Mouse (Mus musculus) heart, adult 9 months (tissue): Measurements from ENCODE around the gene Cyp2s1.

Experiments
- DNase-seq, 2 experiments: peaks; one replicate each; pipeline ENCODE4 v3.0.0; 2022; ENCODE audit warnings: low spot score in 2 of 2

Gene Cyp2s1

DNA sequence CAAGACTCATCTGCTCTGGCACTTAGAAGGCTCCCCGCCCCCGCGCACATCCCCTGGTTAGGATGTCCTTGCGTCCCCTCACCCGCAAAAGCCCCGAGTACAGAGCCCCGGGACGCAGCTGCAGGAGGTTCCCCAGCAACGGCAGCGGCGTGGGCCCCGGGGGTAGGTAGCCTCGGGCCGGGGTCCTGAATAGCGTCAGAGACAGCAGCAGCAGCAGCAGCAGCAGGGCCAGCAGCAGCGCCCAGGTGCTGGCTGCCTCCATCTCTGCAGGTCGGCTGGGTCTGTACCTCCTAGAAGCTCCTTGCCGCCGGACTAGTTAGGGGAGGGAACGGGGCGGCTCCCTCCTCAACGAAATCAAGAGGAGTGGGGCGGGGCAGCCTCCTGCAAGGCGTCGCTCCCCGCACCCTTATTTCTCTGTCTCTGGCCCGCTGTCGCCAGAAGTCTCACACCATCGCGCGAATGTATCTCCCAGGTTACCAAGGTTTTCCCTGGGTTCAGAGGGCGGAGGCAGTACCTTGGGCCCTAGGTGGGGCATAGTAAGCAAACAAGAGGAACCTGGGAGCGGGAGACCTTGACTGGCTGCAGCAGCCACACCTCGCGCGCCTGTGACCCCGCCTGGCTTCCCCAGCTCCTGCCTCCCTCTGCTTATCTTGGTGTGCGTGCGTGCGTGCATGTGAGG is at the start of gene Cyp2s1:
Gene Cyp2s1, minus strand, starts transcription at position 673 of the 679 bp plus-strand sequence.
- DNase-seq: no peak

DNA sequence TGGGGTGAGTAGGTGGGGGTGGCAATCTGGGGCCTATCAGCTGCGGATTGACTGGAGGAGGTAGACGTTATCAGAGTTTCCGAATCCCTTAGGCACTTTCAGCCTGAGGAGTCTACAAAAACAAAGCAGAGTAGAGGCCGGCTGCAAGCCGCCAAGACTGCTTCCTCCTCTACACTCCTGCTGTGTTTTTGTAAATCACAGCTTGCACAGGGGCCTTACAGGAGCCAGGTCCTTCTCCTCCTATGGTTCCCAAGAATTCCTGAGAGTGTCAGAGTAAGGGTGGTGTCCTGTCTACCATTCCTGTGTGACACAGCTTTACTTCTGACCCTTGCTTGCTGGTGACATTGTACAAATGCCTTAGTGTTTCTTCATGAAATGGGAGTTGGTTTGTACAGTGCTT is 48.1 kb upstream of the Cyp2s1 start:
- no peak for DNase-seq

DNA sequence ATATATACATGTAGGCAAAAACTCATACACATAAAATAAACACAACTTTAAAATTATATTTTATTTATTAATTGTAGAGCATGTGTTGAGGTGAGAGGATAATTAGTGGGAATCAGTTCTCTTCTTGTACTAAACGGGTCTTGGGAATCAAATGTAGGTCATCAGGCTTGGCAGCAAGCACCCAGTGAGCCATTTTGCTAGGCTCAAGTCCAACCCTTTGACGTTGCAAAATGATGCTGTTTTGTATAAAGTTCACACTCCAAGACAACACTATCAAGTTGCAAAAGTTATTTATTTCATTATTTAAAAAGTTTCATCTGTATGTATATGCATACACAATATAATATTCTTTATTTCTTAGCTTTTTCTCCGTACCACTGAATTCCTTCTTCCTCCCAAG is 47.0 kb upstream of the Cyp2s1 start:
- DNase-seq: no peak

DNA sequence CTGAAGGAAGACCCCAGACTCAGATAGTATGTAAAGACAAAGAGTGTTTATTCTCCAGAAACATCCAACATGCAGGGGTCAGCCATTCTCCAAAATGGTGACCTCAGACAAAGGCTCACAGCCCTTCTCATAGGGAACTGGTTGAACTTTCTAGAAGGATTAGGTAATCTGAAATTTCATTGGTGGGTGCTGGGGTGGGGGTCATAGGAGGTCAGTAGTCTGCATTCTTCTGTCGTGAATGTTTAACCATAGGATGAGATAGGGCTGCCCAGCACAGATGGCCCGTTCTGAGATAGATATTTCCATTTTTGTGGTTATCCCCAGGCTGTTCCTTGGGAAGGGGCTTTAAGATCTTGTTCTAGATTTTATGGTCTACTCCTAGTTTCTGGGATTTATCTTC is 45.7 kb upstream of the Cyp2s1 start:
- no peak for DNase-seq

DNA sequence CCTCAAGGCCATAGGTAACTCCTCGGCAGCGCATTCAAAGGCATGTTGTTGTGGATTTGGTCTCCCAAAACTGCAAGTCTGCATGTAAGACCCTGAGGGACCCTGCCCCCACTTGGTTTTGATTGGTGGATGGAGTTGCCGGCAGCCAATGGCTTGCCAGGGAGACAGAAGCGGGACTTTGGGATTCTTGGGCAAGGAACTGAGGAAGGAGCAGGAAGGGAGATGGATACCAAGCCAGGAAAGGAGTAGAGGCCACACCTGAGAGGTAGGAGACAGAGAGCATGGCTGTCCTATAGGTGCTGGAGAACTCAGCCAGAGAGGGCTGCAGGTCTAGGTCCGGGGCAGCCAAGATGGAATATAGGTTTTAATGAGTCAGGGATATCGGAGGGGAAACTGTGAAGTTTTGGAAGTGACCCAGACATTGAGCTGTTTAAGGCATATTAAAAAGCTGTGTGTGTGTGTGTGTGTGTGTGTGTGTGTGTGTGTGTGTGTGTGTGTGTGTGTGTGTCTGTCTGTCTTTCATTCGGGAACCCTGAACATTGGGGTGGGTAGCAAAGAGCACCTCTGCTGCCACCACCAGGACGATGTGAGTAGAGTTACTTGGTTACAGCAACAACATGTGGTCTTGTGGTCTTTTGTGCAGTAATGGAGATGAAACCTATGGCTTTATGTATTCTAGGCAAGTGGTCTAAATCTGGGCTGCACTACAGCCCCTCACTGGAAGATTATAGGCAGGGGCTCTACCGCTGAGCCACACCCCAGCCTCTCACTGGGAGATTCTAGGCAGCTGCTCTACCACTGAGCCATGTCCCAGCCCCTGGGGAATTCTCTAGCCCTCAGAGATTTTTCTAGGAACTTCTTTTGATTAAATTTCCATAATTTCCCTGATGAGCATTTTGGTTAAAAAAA is 43.5 kb upstream of the Cyp2s1 start:
- no peak for DNase-seq

DNA sequence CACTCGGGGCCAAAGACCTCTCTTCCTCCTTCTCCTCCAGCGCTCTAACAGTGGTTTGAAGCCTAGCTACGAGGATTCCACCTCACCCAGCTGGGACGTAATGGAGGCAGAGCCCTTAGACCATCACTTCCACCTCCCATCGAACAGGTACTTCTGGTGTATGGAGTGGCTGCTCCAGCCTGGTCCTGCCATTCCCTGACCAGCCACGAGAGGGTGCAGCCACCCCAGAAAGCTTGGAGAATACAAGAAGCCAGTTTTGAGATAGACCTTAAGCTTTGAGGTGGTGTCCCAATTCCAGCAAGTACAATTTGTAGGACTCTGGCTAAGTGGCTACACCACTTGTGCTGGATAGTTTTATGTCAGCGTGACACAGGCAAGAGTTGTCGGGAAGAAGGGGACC is 38.4 kb upstream of the Cyp2s1 start:
- DNase-seq: peak in 1 of 2 experiments; percentile 52

DNA sequence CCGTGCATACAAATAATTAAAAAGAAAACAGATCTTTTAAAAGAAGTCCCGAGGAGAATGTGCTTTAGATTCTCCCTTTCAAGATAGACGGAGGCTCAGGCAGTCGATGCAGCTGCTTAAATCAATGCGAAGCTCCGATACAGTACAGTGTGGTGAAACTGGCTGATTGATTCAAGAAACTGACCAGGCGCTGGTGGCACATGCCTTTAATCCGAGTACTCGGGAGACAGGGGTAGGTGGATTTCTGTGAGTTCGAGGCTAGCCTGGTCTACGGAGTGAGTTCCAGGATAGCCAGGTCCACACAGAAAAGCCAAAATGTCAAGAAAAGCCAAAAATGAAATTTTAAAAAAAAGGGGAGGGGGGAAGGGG is 31.7 kb upstream of the Cyp2s1 start:
- DNase-seq: no peak

DNA sequence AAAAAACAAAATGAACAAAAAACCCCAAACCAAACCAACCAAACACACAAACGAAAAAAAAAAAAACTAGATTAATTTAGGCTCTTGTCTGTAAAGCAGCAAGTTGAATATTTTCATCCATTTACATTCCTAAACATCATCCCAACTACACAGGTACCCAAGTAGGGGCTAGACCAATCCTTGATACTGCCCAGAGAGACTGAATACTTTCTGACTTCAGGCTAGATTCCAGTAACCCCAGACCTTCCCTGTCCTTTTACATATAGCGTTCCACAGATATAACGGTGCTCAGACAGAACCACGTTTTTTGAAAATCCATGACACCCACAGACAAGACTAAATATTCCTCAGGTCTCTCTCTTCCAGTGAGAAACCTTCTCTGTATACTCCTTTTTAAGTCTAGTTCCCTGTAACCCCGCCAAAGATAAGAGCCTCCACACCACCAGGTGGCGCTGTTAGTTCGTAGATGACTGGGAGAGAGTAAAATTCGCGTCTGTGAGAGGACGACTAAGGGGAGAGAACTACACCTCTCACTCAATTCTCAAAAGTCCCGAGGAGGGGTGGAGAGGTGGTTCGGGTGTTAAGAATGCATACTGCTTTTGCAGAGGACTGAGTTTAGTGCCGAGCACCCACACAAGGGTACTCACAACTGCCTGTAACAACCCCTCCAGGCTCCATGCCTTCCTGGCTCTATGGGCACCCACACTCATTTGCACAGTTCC is 31.2 kb upstream of the Cyp2s1 start:
- peak; percentile 69 to 86 for DNase-seq

DNA sequence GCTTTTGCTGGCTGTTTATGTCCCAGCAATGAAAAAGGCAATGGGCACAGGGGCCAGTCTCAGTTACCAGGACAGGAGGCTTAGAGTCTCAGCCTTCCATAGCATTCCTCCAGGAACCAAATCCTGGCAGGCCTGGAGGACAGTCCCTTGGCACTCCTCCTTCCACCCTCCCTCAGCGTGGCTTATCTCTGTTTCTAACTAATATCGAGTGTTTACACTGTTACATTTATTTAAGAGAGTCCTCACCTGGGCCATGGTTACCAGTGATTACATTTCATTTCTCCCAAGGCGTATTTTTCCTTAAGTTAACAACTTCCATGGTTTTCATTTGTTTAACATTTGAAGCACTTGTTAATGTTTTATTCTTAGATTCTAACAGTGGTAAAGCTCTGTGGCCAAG is 28.2 kb upstream of the Cyp2s1 start:
- DNase-seq: no peak

DNA sequence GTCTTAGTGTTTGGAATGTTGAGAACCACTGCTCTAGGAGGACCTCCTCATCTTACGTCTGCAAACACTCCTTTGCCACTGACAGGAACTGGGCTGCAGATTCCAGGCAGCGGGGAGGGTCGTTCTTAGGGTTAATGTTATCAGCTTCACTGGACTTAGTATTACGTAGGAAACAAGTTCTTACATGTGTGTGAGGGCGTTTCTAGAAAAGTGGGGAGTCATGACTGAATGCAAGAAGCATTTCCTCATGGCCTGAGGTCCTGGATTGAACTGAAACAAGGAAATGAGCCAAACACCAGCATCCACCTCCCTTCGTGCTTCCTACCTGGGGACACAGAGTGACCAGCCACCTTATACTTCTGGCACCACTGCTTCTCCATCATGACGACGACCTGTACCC is 27.7 kb upstream of the Cyp2s1 start:
- no peak for DNase-seq

DNA sequence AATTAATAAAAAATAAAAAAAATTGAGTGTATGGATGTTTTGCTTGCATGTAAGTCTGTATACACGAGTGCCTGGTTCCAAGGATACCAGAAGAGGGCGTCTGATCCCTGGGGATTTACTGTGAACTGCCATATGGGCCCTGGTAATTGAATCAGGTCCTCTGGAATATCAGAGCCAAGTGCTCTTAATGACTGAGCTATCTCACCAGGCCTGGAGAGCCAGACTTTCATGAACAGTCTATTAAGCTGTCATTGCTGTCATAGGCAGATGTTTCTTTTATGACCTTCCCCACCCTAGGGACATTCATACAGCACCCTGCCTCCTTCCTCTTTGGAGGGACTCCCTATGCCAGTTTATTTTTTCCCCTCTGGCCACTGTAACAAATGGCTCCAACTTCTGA is 26.8 kb upstream of the Cyp2s1 start:
- no peak for DNase-seq

DNA sequence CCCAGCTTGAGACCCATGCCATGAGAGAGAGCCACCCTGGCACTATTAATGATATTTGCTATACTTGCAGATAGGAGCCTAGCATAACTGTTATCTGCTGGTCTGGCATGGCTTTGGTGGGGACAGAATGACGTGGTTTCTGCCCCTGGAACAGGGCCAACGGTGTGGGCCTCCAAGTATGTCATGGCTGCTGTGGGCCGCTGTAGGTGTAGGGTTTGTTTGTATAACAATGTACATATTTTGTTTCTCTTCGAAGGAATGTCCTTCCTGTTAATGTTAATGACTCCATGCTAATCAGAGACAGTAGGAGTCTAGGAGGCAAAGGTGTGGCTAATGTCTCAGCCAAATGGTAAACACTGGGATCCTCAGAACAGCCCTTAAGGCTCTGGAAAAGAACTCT is 24.2 kb upstream of the Cyp2s1 start:
- no peak for DNase-seq

DNA sequence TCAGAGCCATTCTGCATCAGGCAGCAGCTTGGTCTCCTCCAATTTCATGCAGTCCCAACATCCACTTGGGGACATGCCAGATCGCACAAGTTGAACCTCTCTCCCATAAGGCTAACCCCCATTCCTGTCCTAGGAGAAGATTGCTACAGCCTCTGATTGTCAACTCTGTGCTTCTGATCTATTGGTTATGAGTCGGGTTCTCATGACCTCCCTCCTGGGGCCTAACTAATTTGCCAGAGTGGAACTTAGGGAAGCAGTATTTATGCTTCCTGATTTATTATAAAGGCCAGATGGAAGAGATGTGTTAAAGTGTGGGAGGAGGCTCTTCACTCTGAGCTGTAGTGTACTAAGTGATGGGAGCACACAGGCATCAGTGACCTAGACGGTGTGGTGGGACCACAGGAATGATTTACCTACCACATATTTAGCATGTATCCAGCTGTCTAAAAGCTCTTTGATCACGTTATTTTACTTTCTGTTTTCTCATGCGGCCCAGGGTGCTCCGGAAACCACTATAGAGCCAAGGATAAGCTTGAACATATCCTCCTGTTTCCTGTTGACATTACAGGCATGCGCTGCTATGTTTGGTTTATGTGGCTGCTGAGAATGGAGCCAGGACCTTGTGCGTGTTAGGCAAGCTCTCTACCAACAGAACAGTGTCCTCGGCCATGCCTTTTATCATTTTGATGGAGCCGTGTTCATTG is 18.6 kb upstream of the Cyp2s1 start:
- DNase-seq: no peak

DNA sequence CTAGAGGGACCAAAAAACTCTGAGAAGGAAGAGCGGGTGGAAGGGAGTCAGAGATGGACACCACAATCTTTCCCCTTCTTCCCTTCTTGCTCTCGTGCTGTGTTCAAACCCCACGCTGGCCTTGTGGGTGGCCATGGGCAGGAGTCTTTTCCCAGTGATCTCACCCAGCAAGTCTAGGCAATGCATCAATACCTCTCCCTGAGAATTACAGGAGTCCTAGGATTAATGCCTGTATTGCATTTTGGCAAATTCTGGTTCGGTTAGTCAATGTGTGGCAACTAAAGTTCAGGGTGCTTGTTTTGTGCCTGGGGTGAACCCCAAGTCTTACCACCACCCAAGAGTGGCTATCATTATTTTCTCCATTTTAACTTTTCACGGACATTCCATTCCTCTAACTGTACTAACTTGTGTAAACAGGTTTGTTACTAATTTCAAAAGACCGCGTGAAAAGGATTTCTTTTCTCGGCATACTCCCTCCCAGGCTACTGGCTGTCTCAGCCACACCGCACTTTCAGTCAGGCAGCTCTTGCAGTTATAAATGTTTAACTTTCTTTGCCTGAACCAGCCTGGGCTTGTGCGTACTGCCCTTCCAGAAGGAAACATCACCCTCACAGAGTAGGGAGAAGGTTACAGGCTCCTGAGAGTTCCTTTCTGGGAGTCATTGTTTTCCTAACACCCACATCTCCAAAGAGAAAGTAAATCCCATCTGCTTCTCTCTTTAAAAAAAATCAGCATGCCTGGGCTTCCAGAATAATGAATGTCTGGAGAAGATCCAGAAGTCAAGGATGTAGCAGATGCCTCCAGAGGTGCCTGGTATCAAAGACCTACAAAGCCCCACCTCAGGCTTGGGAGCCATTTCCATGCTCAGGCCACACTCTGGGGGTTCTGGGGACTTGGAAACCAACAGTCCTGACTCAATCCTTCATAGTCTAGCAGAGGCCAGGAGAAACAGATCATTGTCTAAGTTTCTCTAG is 15.1 kb upstream of the Cyp2s1 start:
- peak in 1 of 2 experiments; percentile 45 for DNase-seq

DNA sequence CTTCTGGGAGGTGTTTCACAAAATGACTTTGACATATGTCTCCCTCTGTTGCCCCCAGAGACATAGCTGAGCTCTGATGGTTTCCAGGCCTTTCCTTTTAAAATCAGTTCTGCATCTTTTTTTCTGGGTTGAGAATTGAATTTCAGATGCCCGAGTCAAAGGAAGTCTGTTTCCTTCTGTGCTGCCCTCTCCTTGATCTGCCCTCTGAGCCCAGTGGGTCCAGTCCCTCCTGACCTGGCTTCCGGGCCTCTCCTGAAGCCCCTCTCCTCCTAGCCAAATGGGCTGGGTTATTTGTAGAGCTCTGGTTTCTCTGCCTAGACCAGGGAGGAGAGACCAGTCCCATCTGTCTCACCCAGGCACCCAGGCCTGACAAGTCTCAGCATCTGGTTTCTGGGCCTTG is 13.5 kb upstream of the Cyp2s1 start:
- DNase-seq: no peak

DNA sequence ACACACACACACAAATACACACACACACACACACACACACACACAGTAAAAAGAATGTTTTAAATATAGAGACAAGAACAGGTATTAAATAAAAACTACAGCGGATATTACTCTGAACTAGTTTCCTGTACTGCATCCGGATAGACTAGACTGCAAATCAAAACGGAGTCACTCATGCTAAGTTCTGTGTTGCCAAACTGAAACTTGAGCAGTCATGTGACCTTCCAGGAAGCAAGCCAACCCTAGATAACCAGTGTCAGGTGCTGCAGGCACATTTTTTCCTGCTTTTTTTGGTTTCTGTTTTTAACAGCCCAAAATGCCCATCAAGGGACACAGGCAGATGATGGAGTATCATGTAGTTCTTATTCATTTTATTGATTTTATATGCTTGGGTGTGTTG is 10.5 kb upstream of the Cyp2s1 start:
- peak; percentile 76 to 86 for DNase-seq

DNA sequence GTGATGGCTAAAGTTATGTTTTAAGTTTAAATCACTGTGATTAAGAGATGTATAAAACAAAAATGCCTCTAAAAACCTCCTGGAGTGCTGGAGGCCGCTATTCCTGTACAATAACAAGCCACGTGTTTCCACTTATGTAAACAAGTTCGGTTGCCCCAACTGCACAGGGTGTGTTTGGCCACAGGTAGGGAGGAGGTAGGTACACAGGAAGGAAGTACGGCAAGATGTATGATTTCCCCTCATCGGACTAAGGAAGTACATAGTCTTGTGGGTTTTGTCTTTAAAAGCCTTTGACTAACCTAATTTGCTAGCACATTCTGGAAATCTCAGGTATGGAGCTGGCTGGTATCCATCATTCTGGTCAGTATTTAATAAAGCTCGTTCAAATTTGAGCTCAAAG is 9.3 kb upstream of the Cyp2s1 start:
- DNase-seq: no peak

DNA sequence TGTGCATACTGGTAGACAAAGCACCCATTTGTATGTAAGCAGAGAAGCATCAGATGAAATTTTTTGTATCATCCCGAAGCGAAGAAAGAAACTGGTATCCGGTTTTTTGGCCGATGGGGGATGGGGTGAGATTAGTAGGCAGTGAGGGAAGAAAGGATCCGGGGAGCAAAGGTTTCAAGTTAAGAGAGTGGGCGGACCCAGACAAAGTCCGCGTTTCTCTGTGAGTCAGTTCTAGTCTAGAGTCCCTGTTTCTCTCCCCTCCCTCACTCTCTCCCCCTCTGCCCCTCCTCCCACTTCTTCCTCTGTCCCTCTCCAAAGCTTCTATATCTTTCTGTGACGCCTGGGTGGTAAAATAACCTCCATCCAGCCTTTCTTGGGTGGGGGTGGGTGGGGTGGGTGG is 8.3 kb upstream of the Cyp2s1 start:
- no peak for DNase-seq

DNA sequence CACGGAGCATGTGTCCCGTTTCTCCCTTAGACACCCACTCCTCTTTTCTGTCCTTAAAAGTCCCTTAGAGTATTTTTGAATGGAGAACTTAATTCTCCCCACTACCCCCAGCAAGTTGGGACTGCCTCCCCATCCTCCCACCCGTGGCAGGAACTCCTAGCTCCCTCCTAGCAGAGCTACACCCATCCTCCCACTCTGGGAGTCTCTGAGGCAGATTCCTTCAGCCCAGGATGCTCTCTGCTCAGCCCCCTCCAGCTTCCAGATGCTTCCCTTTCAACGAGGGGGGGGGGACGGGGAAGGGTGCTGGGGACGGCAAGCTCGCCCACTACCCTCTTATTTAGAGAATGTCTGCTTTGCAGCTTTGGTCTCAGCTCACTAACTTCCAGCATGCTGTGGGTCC is 1.1 kb downstream of the Cyp2s1 start:
- DNase-seq: no peak

DNA sequence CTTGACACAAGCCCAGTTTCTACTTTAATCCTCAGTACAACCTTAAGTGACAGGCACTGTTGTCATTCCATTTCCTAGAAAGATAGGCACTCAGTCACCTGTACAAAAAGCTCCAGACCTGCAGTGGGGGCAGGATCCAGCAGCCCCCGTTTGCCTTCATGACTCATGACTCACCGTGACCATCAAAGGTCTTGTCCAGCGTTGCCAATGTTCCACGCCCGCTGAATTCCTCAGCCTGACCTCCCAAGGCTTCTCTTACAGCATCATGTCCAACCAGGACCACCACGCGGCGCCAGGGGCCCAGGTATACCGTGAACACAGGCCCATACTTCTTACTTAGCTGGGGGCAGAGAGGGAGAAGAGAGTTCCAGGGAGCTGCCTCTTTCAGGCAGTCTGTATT is 2.0 kb downstream of the Cyp2s1 start:
- no peak for DNase-seq

DNA sequence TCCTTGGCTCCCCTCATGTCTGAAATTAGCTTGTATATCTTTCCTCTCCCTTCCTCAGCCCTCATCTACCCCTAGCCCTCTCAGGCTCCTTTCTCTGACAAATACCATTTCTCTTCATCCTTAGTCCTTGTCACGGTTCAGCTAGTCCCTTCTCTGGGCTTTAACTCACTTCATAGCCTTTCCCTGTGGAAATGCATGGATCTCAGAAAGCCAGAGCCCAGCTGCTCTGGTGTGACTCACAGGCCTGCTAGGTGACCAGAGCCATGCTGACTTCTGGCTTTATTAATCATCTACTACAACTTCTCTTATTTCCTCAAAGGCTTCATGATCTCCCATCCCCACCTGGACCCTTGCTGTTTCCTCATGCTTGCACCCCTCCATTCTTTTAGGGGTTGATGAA is 4.5 kb downstream of the Cyp2s1 start:
- DNase-seq: no peak
